Comparison of ENCODE assay signal across 10 mouse cellular contexts in genomic region chr2:173061443-173062351, GRCm38 (mm10). TPM values are rescaled to one million over a fixed set of nuclear protein-coding genes. Genes with fewer than 3 reads are reported as not detected.
DNase-seq lines count a peak whose midpoint lies in the region; ATAC-seq and TF ChIP-seq lines count a peak whose summit lies in the region.
"Had no signal": no experiment of that assay in that cellular context is flagged by ENCODE, and none has a peak within 500 bp of the region (broad histone marks: within the 10 kb centered on the region; RNA-seq: fewer than 3 reads in every experiment).

No protein-coding gene starts in this region.

- H3K9ac ChIP-seq in liver, embryonic 14.5 days (replicated peaks), result no peak overlapping the region
- no peak overlapping the region for H3K9ac ChIP-seq in forebrain, embryonic 11.5 days (ENCODE audit: low read length)

- H3K4me3 ChIP-seq in heart, embryonic 10.5 days, result no peak overlapping the region
- peak overlapping the region; percentile 17 for H3K4me3 ChIP-seq in thymus, adult 2 months (ENCODE audit: control insufficient read depth, insufficient read depth, low read length)
- peak overlapping the region in 1 of 2 experiments; percentile 11; a peak in 1 of 4 replicates for H3K4me3 ChIP-seq in liver, embryonic 14.5 days (ENCODE audit: insufficient read depth in 1 of 2, low read depth in 2 of 2, low read length in 2 of 2)
- H3K4me3 ChIP-seq in forebrain, embryonic 11.5 days (ENCODE audit: low read depth, low read length), result no peak overlapping the region

- no peak for TF ChIP-seq EP300 in liver, embryonic 14.5 days (IDR thresholded peaks at IDR 0.05; ENCODE audit: low read depth)

- DNase-seq in heart, embryonic 10.5 days (ENCODE audit: low spot score), result no peak
- DNase-seq in heart, adult 18-20 months, result no peak
- DNase-seq in thymus, adult 2 months, result no peak
- DNase-seq in thymus, postnatal 25 days, result no peak
- no peak for DNase-seq in liver, embryonic 14.5 days (ENCODE audit: low read depth in 3 of 3, low spot score in 3 of 3)
- peak; percentile 38 for DNase-seq in thymus, postnatal 4 days
- no peak for DNase-seq in gastrocnemius, adult 18-20 months (ENCODE audit: low spot score)
- DNase-seq in forebrain, embryonic 11.5 days (ENCODE audit: low spot score), result no peak
- DNase-seq: cerebellum, postnatal 36 days had no signal

- H3K9me3 ChIP-seq in heart, embryonic 10.5 days, result no peaks in the 10 kb centered on the region
- no peaks in the 10 kb centered on the region for H3K9me3 ChIP-seq in liver, embryonic 14.5 days (ENCODE audit: control insufficient read depth, low read length)
- no peaks in the 10 kb centered on the region for H3K9me3 ChIP-seq in forebrain, embryonic 11.5 days (ENCODE audit: control insufficient read depth, low read length)

- no peaks in the 10 kb centered on the region for H3K36me3 ChIP-seq in heart, embryonic 10.5 days
- no peaks in the 10 kb centered on the region for H3K36me3 ChIP-seq in thymus, adult 2 months (ENCODE audit: control insufficient read depth, insufficient read depth, low read length)
- H3K36me3 ChIP-seq in liver, embryonic 14.5 days (replicated peaks; ENCODE audit: control insufficient read depth, insufficient read depth, low read depth), result no peaks in the 10 kb centered on the region
- H3K36me3 ChIP-seq in forebrain, embryonic 11.5 days (ENCODE audit: control insufficient read depth, insufficient read depth, low read length), result no peaks in the 10 kb centered on the region

- WGBS in heart, embryonic 10.5 days, result 53% methylated on average over 15 of the region's 15 CpGs
- 21% methylated on average over 15 of the region's 15 CpGs for WGBS in thymus, adult 2 months
- 24% methylated on average over 15 of the region's 15 CpGs for WGBS in liver, embryonic 14.5 days (ENCODE audit: insufficient replicate concordance)
- 75% methylated on average over 15 of the region's 15 CpGs for WGBS in forebrain, embryonic 11.5 days

- TF ChIP-seq POLR2A in thymus, adult 2 months (IDR thresholded peaks at IDR 0.05; ENCODE audit: control insufficient read depth, extremely low read depth, insufficient read depth, low read length, poor library complexity), result no peak

- ATAC-seq in liver, embryonic 14.5 days (ENCODE audit: insufficient read depth), result 0 out of 2 replicates have a peak, but pooled peaks have one; percentile 13
- no peak for ATAC-seq in forebrain, embryonic 11.5 days (replicated peaks; ENCODE audit: low FRiP score)

- no peak overlapping the region for H3K4me2 ChIP-seq in liver, embryonic 14.5 days (ENCODE audit: low read depth)
- H3K4me2 ChIP-seq in forebrain, embryonic 11.5 days (ENCODE audit: low read depth, low read length, severe bottlenecking), result no peak overlapping the region

- TF ChIP-seq CTCF in thymus, adult 2 months (IDR thresholded peaks at IDR 0.05; ENCODE audit: borderline replicate concordance, control insufficient read depth, extremely low read depth, insufficient read depth, low read length, poor library complexity), result no peak
- peak; percentile 48 for TF ChIP-seq CTCF in liver, embryonic 14.5 days (IDR thresholded peaks at IDR 0.05; ENCODE audit: low read depth)

- peaks cover 66% of the 10 kb centered on the region for H3K4me1 ChIP-seq in heart, embryonic 10.5 days
- H3K4me1 ChIP-seq in thymus, adult 2 months (replicated peaks; ENCODE audit: control insufficient read depth, insufficient read depth, low read length), result peaks cover 57% of the 10 kb centered on the region
- peaks cover 15 to 33% of the 10 kb centered on the region in 2 experiments for H3K4me1 ChIP-seq in liver, embryonic 14.5 days (replicated peaks; ENCODE audit: control insufficient read depth in 2 of 2, insufficient read depth in 2 of 2, low read length in 1 of 2)
- H3K4me1 ChIP-seq in forebrain, embryonic 11.5 days (replicated peaks; ENCODE audit: control insufficient read depth, insufficient read depth, low read length), result peaks cover 4% of the 10 kb centered on the region; the same call in 1 of the 2 replicates

- H3K27ac ChIP-seq in heart, embryonic 10.5 days, result peak overlapping the region; percentile 79
- H3K27ac ChIP-seq in thymus, adult 2 months (ENCODE audit: control insufficient read depth, insufficient read depth, low read length), result peak overlapping the region; percentile 88
- no peak overlapping the region for H3K27ac ChIP-seq in liver, embryonic 14.5 days
- no peak overlapping the region for H3K27ac ChIP-seq in forebrain, embryonic 11.5 days (ENCODE audit: low read depth, low read length)

- no peaks in the 10 kb centered on the region for H3K27me3 ChIP-seq in heart, embryonic 10.5 days (ENCODE audit: insufficient read depth, poor library complexity, severe bottlenecking)
- no peaks in the 10 kb centered on the region for H3K27me3 ChIP-seq in thymus, adult 2 months (ENCODE audit: control insufficient read depth, insufficient read depth, low read length)
- no peaks in the 10 kb centered on the region for H3K27me3 ChIP-seq in liver, embryonic 14.5 days (ENCODE audit: control insufficient read depth, insufficient read depth, low read length)
- no peaks in the 10 kb centered on the region for H3K27me3 ChIP-seq in forebrain, embryonic 11.5 days (ENCODE audit: control insufficient read depth, insufficient read depth, low read length)

RNA-seq across cellular contexts. Expression of gene Rbm38, which starts 41.4 kb away (rescaled TPM):
- polyA plus RNA-seq in heart, embryonic 10.5 days (2016; fragmentation: Nextera tagmentation; extraction: Ambion mirVana), result 156 and 188 TPM in 2 replicates
- 100 to 1,000 TPM; 171 to 173 TPM for total RNA-seq in heart, adult 18-20 months (2021)
- 1,267 and 1,290 TPM in 2 replicates for polyA plus RNA-seq in thymus, adult 2 months (2012; rRNA removed)
- 274 and 315 TPM in 2 replicates for polyA plus RNA-seq in liver, embryonic 14.5 days (2012; rRNA removed)
- 270 and 320 TPM in 2 replicates for polyA plus RNA-seq in liver, embryonic 14.5 days (2014; fragmentation: Nextera tagmentation; extraction: Ambion mirVana)
- total RNA-seq in gastrocnemius, adult 18-20 months (2021), result 100 to 1,000 TPM; 225 to 230 TPM
- 111 and 115 TPM in 2 replicates for polyA plus RNA-seq in forebrain, embryonic 11.5 days (2014; fragmentation: Nextera tagmentation; extraction: Ambion mirVana)

RNA-seq across cellular contexts. Expression of gene Ctcfl, which starts 57.6 kb away (rescaled TPM):
- 0.85 and 1.1 TPM in 2 replicates for polyA plus RNA-seq in heart, embryonic 10.5 days (2016; fragmentation: Nextera tagmentation; extraction: Ambion mirVana)
- under 1 TPM; 0.08 to 0.22 TPM for total RNA-seq in heart, adult 18-20 months (2021)
- polyA plus RNA-seq in thymus, adult 2 months (2012; rRNA removed), result 0.12 TPM in 1 of 2 replicates, not detected in the other
- polyA plus RNA-seq in liver, embryonic 14.5 days (2012; rRNA removed), result 0.01 and 0.02 TPM in 2 replicates
- polyA plus RNA-seq in liver, embryonic 14.5 days (2014; fragmentation: Nextera tagmentation; extraction: Ambion mirVana), result not detected in 2 replicates
- under 1 TPM; 0.07 to 0.19 TPM for total RNA-seq in gastrocnemius, adult 18-20 months (2021)
- 0.08 TPM in 1 of 2 replicates, not detected in the other for polyA plus RNA-seq in forebrain, embryonic 11.5 days (2014; fragmentation: Nextera tagmentation; extraction: Ambion mirVana)
- total RNA-seq: left cerebral cortex, adult 18-20 months had no signal

Comparison
In these comparisons a context has a peak if more than half of its experiments do, and no peak if none do; other contexts are left out.
1. H3K27ac ChIP-seq: peak in heart, embryonic 10.5 days (single experiment) and thymus, adult 2 months (single experiment); none in liver, embryonic 14.5 days (single experiment) and forebrain, embryonic 11.5 days (single experiment).